In the genomic region with DNA sequence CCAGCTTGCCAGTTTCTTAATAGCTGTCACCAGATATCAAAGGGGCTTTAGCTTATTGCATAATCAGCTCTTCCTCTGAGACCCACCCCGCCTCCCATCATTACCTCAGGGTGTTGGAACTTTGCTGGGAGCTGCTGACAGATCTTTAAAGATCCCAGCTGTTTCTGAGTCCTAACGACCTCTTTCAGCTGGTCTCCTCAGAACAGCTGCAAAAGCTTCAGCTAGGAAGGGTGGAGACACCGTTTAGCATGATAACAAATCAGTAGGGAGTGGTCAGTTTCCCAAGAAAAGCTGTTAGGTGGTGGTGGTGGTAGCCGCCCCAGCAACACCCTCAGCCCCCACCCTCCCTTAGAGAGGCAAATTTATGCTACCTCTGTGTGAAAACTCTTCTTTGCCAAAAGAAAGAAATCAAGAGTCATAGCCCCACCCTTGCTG, we compare ENCODE assay signal across 9 mouse cellular contexts.
DNase-seq lines count a peak whose midpoint lies in the region; ATAC-seq lines count a peak whose summit lies in the region.
"Had no signal": no experiment of that assay in that cellular context is flagged by ENCODE, and none has a peak within 500 bp of the region (broad histone marks: within the 10 kb centered on the region; RNA-seq: fewer than 3 reads in every experiment).

No protein-coding gene starts in this region.

- no peaks in the 10 kb centered on the region for H3K9me3 ChIP-seq in liver, embryonic 11.5 days (ENCODE audit: control insufficient read depth, low read length)
- no peaks in the 10 kb centered on the region for H3K9me3 ChIP-seq in forebrain, embryonic 13.5 days (replicated peaks)
- H3K9me3 ChIP-seq: G1E had no signal

- H3K4me3 ChIP-seq in liver, embryonic 11.5 days (ENCODE audit: low read depth, low read length) = no peak overlapping the region
- no peak overlapping the region for H3K4me3 ChIP-seq in forebrain, embryonic 13.5 days

- H3K9ac ChIP-seq in liver, embryonic 11.5 days (ENCODE audit: low read depth, low read length) = no peak overlapping the region
- H3K9ac ChIP-seq in forebrain, embryonic 13.5 days = no peak overlapping the region

- H3K36me3 ChIP-seq in liver, embryonic 11.5 days (ENCODE audit: control insufficient read depth, insufficient read depth, low read length) = no peaks in the 10 kb centered on the region
- H3K36me3 ChIP-seq in forebrain, embryonic 13.5 days (ENCODE audit: poor library complexity, severe bottlenecking) = no peaks in the 10 kb centered on the region
- H3K36me3 ChIP-seq: G1E had no signal

- no peaks in the 10 kb centered on the region for H3K27me3 ChIP-seq in liver, embryonic 11.5 days (replicated peaks; ENCODE audit: control insufficient read depth, insufficient read depth, low read length)
- H3K27me3 ChIP-seq in forebrain, embryonic 13.5 days = no peaks in the 10 kb centered on the region

- DNase-seq in liver = peak; percentile 3
- DNase-seq in liver, embryonic 11.5 days (ENCODE audit: low spot score) = no peak
- DNase-seq in gastrocnemius, postnatal 36 days = peak; percentile 19 to 52
- DNase-seq in kidney, postnatal 10 days = peak; percentile 62
- DNase-seq in ovary, postnatal 14 days (ENCODE audit: low spot score) = peak; percentile 3
- no peak for DNase-seq in layer of hippocampus, adult 8-10 months (ENCODE audit: low spot score in 2 of 2)

- 7% methylated on average over 4 of the region's 4 CpGs for WGBS in liver, embryonic 11.5 days
- 15% methylated on average over 4 of the region's 4 CpGs for WGBS in forebrain, embryonic 13.5 days

- ATAC-seq in liver, embryonic 11.5 days (replicated peaks; ENCODE audit: low FRiP score) = no peak
- ATAC-seq in forebrain, embryonic 13.5 days = no peak
- ATAC-seq in granulocyte monocyte progenitor cell, adult 5-6 weeks (replicated peaks; ENCODE audit: poor library complexity, severe bottlenecking) = no peak

- H3K4me1 ChIP-seq in liver, embryonic 11.5 days (replicated peaks; ENCODE audit: control insufficient read depth, insufficient read depth, low read length) = no peaks in the 10 kb centered on the region
- H3K4me1 ChIP-seq in forebrain, embryonic 13.5 days = peaks cover 3% of the 10 kb centered on the region; the same call in 1 of the 2 replicates

- H3K4me2 ChIP-seq in liver, embryonic 11.5 days = no peak overlapping the region
- H3K4me2 ChIP-seq in forebrain, embryonic 13.5 days = no peak overlapping the region

- H3K27ac ChIP-seq in liver, embryonic 11.5 days (ENCODE audit: low read depth, low read length) = no peak overlapping the region
- no peak overlapping the region for H3K27ac ChIP-seq in forebrain, embryonic 13.5 days

- intact Hi-C loops in gastrocnemius, postnatal 36 days (cut with DNase I) = no loop called here

Comparison
In these comparisons a context has a peak if more than half of its experiments do, and no peak if none do; other contexts are left out.
1. DNase-seq: peak in liver (single experiment), gastrocnemius, postnatal 36 days (2 of 2), kidney, postnatal 10 days (single experiment) and ovary, postnatal 14 days (single experiment); none in liver, embryonic 11.5 days (single experiment) and layer of hippocampus, adult 8-10 months (0 of 2).